8 mouse cellular contexts compared by ENCODE assay signal in genomic region chr15:98089421-98090183, GRCm38 (mm10). TPM values are rescaled to one million over a fixed set of nuclear protein-coding genes. Genes with fewer than 3 reads are reported as not detected.
DNase-seq lines count a peak whose midpoint lies in the region; ATAC-seq and TF ChIP-seq lines count a peak whose summit lies in the region.

No protein-coding gene starts in this region.

- H3K4me3 ChIP-seq in lung, postnatal 0 days (ENCODE audit: low read depth, low read length), result no peak overlapping the region

- H3K9ac ChIP-seq in lung, postnatal 0 days (replicated peaks; ENCODE audit: low read depth), result no peak overlapping the region

- H3K4me2 ChIP-seq in lung, postnatal 0 days (replicated peaks; ENCODE audit: low read depth, low read length), result no peak overlapping the region

- H3K4me1 ChIP-seq in lung, postnatal 0 days (ENCODE audit: insufficient read depth, low read depth, low read length), result peaks cover 8% of the 10 kb centered on the region; the same call in 1 of the 2 replicates

- peak; percentile 56 for DNase-seq in gastrocnemius, adult 18-20 months (ENCODE audit: low spot score)
- DNase-seq in gastrocnemius, adult 8-10 months (ENCODE audit: low spot score in 2 of 2), result no peak
- DNase-seq in right cerebral cortex, postnatal 4 days, result peak; percentile 36
- no peak for DNase-seq in right cerebral cortex, adult 2 months (ENCODE audit: low spot score in 2 of 2)
- peak; percentile 65 for DNase-seq in lung, postnatal 0 days (ENCODE audit: low spot score)
- peak; percentile 21 to 36 for DNase-seq in thymus, postnatal 36 days
- no peak for DNase-seq in layer of hippocampus, adult 9-10 months (ENCODE audit: low spot score)

- peak; percentile 68 for TF ChIP-seq CTCF in lung, postnatal 0 days (IDR thresholded peaks at IDR 0.05)

- peaks cover 5% of the 10 kb centered on the region; the same call in 1 of the 2 replicates for H3K36me3 ChIP-seq in lung, postnatal 0 days (ENCODE audit: insufficient read depth, low read length)

- H3K9me3 ChIP-seq in lung, postnatal 0 days (ENCODE audit: low read length), result no peaks in the 10 kb centered on the region

- ATAC-seq in common myeloid progenitor, adult 5-6 weeks (replicated peaks; ENCODE audit: low read depth, poor library complexity, severe bottlenecking), result peak; percentile 67
- ATAC-seq in lung, postnatal 0 days, result no peak

- no peak for TF ChIP-seq EP300 in lung, postnatal 0 days (IDR thresholded peaks at IDR 0.05)

- WGBS in lung, postnatal 0 days, result 69% methylated on average over 9 of the region's 9 CpGs

- H3K27ac ChIP-seq in lung, postnatal 0 days (ENCODE audit: low read length), result no peak overlapping the region

- H3K27me3 ChIP-seq in lung, postnatal 0 days (replicated peaks; ENCODE audit: insufficient read depth, low read length), result no peaks in the 10 kb centered on the region

RNA-seq across cellular contexts. Expression of gene Pfkm, which starts 2.8 kb away (rescaled TPM):
- total RNA-seq in gastrocnemius, adult 18-20 months (2021), result 1,000 to 10,000 TPM; 2,870 to 2,899 TPM
- 1,000 to 10,000 TPM; 2,927 to 3,255 (median 3,175) TPM for total RNA-seq in gastrocnemius, adult 8-10 months (2022)
- 33.3 and 42.2 TPM in 2 replicates for total RNA-seq in common myeloid progenitor, adult 5-6 weeks (2017)
- 12.8 and 15.5 TPM in 2 replicates for polyA plus RNA-seq in lung, postnatal 0 days (2015; fragmentation: Nextera tagmentation; extraction: Ambion mirVana)

RNA-seq across cellular contexts. Expression of gene Senp1, which starts 3.9 kb away (rescaled TPM):
- total RNA-seq in gastrocnemius, adult 18-20 months (2021), result 1 to 10 TPM; 6.1 to 6.3 TPM
- 1 to 10 TPM; 7.2 to 10.0 (median 8.5) TPM for total RNA-seq in gastrocnemius, adult 8-10 months (2022)
- 53.2 and 56.1 TPM in 2 replicates for total RNA-seq in common myeloid progenitor, adult 5-6 weeks (2017)
- 9.2 and 10.2 TPM in 2 replicates for polyA plus RNA-seq in lung, postnatal 0 days (2015; fragmentation: Nextera tagmentation; extraction: Ambion mirVana)

Comparison
In these comparisons a context has a peak if more than half of its experiments do, and no peak if none do; other contexts are left out.
1. DNase-seq: peak in gastrocnemius, adult 18-20 months (single experiment), right cerebral cortex, postnatal 4 days (single experiment), lung, postnatal 0 days (single experiment) and thymus, postnatal 36 days (2 of 2); none in gastrocnemius, adult 8-10 months (0 of 2), right cerebral cortex, adult 2 months (0 of 2) and layer of hippocampus, adult 9-10 months (single experiment).
2. RNA of gene Pfkm, which starts 2.8 kb away (total RNA-seq): 2,927 to 3,255 TPM in gastrocnemius, adult 8-10 months and 2,870 to 2,899 TPM in gastrocnemius, adult 18-20 months; 33.3 to 42.2 TPM in common myeloid progenitor, adult 5-6 weeks; every median in the first group is over 10 times any median in the second.